Mouse (Mus musculus) forebrain, embryonic 16.5 days (tissue): ENCODE data around the gene Arfgef3. TPM values are rescaled to one million over a fixed set of nuclear protein-coding genes. Genes with fewer than 3 reads are reported as not detected.

Experiments used
- ATAC-seq: fragments of 200-750 bp; cut with Nextera tagmentation; 2 replicates; pipeline ENCODE4 v1.8.0; 2017; ENCODE audit warnings: mild to moderate bottlenecking, moderate library complexity
- H3K27ac ChIP-seq: fragments of 300-500 bp; sonication (generic); 2 replicates; pipeline ENCODE4 v1.5.1; 2014; ENCODE audit warnings: low read length, control low read depth
- H3K27me3 ChIP-seq: fragments of 300-500 bp; sonication (generic); replicated peaks from 2 replicates; pipeline ENCODE4 v1.6.1; 2014; ENCODE audit warnings: low read length; ENCODE audit not compliant: control insufficient read depth, insufficient read depth
- H3K36me3 ChIP-seq: fragments of 300-500 bp; sonication (generic); 2 replicates; pipeline ENCODE4 v1.6.1; 2014; ENCODE audit not compliant: control insufficient read depth, insufficient read depth
- H3K4me1 ChIP-seq: fragments of 300-500 bp; sonication (generic); replicated peaks from 2 replicates; pipeline ENCODE4 v1.6.1; 2014; ENCODE audit warnings: low read length; ENCODE audit not compliant: control insufficient read depth, insufficient read depth
- H3K4me2 ChIP-seq: fragments of 300-500 bp; sonication (generic); 2 replicates; pipeline ENCODE4 v1.6.1; 2014; ENCODE audit warnings: mild to moderate bottlenecking, low read length, control low read depth
- H3K4me3 ChIP-seq: fragments of 300-500 bp; sonication (generic); replicated peaks from 2 replicates; pipeline ENCODE4 v1.5.1; 2014; ENCODE audit warnings: mild to moderate bottlenecking, low read length, control low read depth
- H3K9ac ChIP-seq: fragments of 300-500 bp; sonication (generic); replicated peaks from 2 replicates; pipeline ENCODE4 v1.6.1; 2014; ENCODE audit warnings: low read depth, low read length, control low read depth
- H3K9me3 ChIP-seq: fragments of 300-500 bp; sonication (generic); 2 replicates; pipeline ENCODE4 v1.6.1; 2016; ENCODE audit warnings: low read length; ENCODE audit not compliant: control insufficient read depth
- WGBS: fragments of 180-500 bp; shearing (Covaris S2); extraction: QIAGEN DNeasy Blood & Tissue Kit; methylation state at CpG from one replicate; pipeline ENCODE4 v1.1.7; 2014; 5-methylcytosine and 5-hydroxymethylcytosine counted together
- polyA plus RNA-seq: library from polyadenylated mRNA; unstranded; fragments of >200 nt; fragmentation: Nextera tagmentation; extraction: Ambion mirVana; gene quantifications from 2 replicates; pipeline ENCODE4 v1.2.1, GENCODE M21; 2015

Gene Arfgef3
- 6.6 and 7.8 TPM in 2 replicates for polyA plus RNA-seq

DNA sequence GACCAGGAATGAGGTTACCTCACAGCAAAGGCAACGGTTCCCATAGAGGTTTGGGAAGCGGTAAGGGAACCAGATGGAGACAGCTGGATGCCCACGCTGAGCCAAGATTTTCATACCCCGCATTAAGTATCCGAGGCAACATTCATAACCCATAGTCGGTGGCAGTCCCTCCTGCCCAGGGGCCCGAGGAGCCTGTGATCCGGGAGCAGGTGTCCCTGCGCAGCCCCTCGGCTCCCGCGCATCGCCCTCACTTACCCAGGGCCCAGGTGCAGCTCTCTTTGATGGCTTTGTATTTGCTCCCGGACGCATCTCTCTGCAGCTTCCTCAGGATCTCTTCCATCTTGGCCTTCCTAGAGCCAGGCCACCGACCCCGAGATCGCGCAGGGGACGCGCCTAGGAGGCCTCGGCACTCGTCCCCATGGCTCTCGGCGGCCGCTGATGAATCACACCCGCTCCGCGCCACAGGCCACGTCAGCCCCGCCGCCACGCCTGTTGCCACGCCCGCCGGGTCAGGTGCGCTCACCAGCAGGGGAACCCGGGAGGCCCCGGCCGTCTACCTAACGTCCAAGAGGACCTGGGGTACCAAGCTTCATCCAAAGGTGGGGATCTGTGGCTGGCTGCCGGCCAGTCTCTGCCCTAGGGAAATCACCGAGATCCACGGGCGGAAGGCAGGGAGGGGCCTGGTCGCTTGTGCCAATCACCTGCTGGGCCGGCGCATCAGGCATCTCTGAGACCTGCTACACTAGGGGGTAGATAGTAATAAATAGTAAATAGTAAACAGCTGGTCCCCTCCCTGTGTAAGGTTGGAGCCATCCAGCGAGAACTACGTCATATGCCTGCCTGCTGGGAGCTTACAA lies at the start of gene Arfgef3:
Gene Arfgef3 (minus strand): TSS at position 664 of the 857 bp plus-strand sequence.
- Histone ChIP-seq H3K9me3 (no peaks in the 10 kb centered on the region), H3K4me1 (no peaks in the 10 kb centered on the region; the same call in 1 of the 2 replicates), H3K4me2 (peak within 1 kb of the TSS; percentile 85), H3K9ac (peak within 1 kb of the TSS; percentile 92), H3K27ac (peak within 1 kb of the TSS; percentile 87), H3K27me3 (no peaks in the 10 kb centered on the region), H3K4me3 (peak within 1 kb of the TSS; percentile 82), H3K36me3 (no peaks in the 10 kb centered on the region)
- WGBS = 1% methylated on average over 50 of the region's 50 CpGs
- peak; percentile 84 for ATAC-seq

DNA sequence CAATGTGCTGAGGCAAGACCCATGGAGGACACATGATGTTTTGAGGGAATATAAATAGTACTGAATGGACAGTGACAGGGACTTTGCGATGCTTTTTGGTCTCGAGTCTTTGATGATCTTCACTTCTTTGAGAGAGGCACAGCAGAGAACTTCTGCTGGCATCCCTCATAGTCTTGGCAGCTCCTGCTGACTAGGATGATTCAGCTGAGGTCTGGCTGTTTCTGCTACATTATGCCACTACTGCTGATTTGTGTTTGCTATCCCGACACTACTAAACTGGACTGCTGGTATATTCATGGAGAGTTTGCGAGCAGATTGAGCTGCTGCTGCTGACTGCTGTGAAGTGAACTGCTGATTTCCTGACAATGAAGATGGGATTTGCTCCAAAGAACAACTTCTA lies 46.3 kb upstream of the Arfgef3 start:
- Histone ChIP-seq H3K9me3 (no peaks in the 10 kb centered on the region), H3K4me3 (no peak overlapping the region), H3K36me3 (no peaks in the 10 kb centered on the region), H3K27ac (no peak overlapping the region), H3K4me2 (no peak overlapping the region), H3K9ac (no peak overlapping the region), H3K27me3 (no peaks in the 10 kb centered on the region), H3K4me1 (no peaks in the 10 kb centered on the region)
- ATAC-seq = no peak
- WGBS = 79% methylated on average over 4 of the region's 4 CpGs

DNA sequence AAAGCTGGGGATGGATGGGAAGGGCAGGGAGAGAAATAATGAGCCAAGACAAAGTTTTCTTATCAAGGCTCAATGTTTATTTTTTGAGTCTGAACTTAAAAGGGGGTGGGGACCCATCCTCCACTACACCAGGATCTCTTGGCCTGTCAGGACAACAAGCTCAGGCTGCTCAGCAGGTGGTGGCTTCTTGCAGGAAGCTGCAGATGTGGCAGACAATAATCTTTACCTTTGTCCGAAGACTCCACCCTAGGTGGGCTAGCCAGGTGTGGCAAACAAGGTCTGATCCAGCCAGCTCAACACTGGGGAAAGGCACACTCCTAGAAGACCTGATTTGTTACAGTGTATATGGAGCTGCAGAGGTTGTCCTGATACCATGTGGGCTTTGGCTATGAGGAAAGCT lies 44.9 kb upstream of the Arfgef3 start:
- Histone ChIP-seq H3K27ac (no peak overlapping the region), H3K36me3 (no peaks in the 10 kb centered on the region), H3K27me3 (no peaks in the 10 kb centered on the region), H3K4me1 (no peaks in the 10 kb centered on the region), H3K4me3 (no peak overlapping the region), H3K4me2 (no peak overlapping the region), H3K9me3 (no peaks in the 10 kb centered on the region), H3K9ac (no peak overlapping the region)
- WGBS = 83% methylated on average over 1 of the region's 1 CpGs
- ATAC-seq = no peak

DNA sequence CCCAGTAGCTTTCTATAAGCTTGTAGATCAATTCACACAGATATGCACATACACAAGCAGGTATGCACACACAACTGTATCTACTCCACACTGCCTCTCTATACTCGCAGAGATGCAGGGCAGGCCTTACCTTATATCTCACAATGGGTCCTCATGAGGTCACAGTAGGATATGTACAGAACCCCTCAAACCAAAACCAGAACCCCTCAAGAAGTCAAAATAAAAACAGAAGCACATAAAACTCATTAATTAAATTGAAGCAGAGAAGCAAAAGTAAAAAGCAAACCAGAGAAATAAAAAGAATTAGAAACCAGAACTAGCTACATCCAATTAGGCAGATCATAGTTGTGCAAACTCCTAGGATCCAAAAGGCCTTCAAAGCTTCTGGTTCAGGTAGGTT lies 42.9 kb upstream of the Arfgef3 start, which contains the start of gene Gm4922:
Gene Gm4922 (minus strand): TSS at position 101 of the 400 bp plus-strand sequence.
- no peak within 1 kb of the TSS for H3K27ac ChIP-seq
- H3K9me3 ChIP-seq = no peaks in the 10 kb centered on the region
- no peak within 1 kb of the TSS for H3K9ac ChIP-seq
- no peak within 1 kb of the TSS for H3K4me2 ChIP-seq
- no peaks in the 10 kb centered on the region for H3K4me1 ChIP-seq
- no peaks in the 10 kb centered on the region for H3K27me3 ChIP-seq
- 82% methylated on average over 1 of the region's 1 CpGs for WGBS
- no peaks in the 10 kb centered on the region for H3K36me3 ChIP-seq
- no peak for ATAC-seq
- no peak within 1 kb of the TSS for H3K4me3 ChIP-seq

DNA sequence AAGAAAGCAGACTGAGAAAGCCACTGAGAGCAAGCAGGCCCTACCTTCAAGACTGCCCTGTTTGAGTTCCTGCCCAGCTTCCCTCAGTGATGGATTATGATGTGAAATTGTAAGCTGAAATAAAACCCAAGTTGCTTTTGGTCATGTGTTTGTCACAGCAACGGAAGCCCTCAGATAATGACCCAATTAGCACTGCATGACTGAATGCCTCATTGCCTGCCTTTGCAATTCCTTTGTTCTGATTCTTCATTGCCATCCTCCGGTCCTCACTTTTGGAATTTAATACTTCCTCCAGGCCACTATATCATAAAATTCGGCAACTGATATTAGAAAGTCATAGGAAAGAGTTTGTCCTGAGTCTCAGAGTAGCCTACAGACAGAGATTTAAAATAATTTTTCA lies 33.8 kb upstream of the Arfgef3 start:
- WGBS = 21% methylated on average over 3 of the region's 3 CpGs
- no peak overlapping the region for H3K27ac ChIP-seq

DNA sequence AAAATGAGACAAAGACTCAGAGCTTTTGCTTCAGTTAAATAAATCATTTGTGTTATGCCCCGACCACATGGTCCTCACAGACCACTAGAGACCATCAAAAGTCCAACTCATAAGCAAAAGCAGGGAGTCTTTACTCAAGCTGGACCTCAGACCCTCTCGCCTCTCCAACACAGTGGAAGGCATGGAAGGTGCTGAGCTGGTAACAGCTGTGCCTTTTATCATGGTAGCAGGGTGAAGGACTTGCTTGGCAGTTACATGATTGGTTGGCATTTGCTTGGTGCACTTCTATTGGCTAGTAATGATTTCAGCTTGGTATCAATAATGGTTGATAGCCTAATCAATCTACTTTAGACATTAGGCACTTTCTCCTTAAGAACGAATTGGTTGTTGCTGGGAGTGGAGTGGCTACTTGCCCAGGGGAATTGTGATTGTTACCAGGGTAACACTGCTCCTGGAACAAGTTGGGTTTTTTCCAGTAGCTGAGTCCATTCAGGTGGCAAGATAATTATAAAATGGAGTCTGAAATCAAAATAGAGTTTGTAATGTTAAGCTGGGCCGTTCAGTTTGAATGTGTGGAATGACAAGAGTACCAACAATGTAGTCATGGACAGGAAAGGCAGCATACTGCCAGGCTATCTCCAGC lies 28.9 kb upstream of the Arfgef3 start:
- Histone ChIP-seq H3K4me1 (no peaks in the 10 kb centered on the region; the same call in 1 of the 2 replicates), H3K9ac (no peak overlapping the region), H3K27ac (no peak overlapping the region), H3K9me3 (no peaks in the 10 kb centered on the region), H3K4me3 (no peak overlapping the region), H3K36me3 (no peaks in the 10 kb centered on the region), H3K27me3 (no peaks in the 10 kb centered on the region), H3K4me2 (no peak overlapping the region)
- peak; percentile 65 for ATAC-seq
- 40% methylated on average over 4 of the region's 4 CpGs for WGBS

More for the DNA sequence above, 33.8 kb upstream of the Arfgef3 start:
- Histone ChIP-seq H3K9me3 (no peaks in the 10 kb centered on the region), H3K27me3 (no peaks in the 10 kb centered on the region), H3K9ac (no peak overlapping the region), H3K4me3 (no peak overlapping the region), H3K4me2 (no peak overlapping the region), H3K36me3 (no peaks in the 10 kb centered on the region), H3K4me1 (no peaks in the 10 kb centered on the region; the same call in 1 of the 2 replicates)
- ATAC-seq = no peak

DNA sequence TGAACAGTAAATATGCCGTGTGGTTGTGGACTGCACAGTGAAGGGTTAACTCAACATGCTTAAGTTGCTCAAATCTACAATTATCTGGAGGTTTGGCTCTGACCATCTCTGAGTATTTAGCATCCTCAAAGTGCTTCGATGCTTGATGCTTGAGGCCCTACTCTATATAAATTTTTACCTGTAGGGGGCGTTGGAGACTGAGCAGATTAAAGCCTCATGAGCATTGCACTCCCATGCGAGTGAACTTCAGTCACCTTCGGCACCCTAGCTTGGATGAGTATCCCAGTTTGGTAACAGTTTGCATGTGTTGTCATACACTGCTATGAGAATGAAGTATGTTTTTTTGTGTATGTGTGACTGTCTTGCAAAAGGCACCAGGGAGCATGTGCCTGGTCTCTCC lies 26.2 kb upstream of the Arfgef3 start:
- Histone ChIP-seq H3K27ac (no peak overlapping the region), H3K4me2 (no peak overlapping the region), H3K36me3 (no peaks in the 10 kb centered on the region), H3K4me3 (no peak overlapping the region), H3K9me3 (no peaks in the 10 kb centered on the region), H3K4me1 (no peaks in the 10 kb centered on the region; the same call in 1 of the 2 replicates), H3K27me3 (no peaks in the 10 kb centered on the region), H3K9ac (no peak overlapping the region)
- no peak for ATAC-seq
- WGBS = 56% methylated on average over 5 of the region's 5 CpGs

DNA sequence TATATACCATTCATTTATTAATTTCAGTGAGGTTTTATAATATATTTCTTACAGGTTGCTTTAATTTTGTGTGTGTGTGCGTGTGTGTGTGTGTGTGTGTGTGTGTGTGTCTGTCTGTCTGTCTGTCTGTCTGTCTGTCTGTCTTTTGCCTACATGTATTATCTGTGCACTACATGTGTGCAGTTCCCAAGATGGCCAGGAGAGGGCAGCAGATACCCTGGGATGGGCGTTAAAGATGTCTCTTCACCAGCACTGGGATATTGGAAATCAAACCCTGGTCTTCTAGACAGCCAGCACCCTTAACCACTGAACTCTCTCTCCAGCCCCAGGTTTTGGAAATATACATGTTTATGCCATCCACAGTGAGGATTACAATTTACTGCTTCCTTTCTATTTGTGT lies 16.5 kb upstream of the Arfgef3 start:
- no peaks in the 10 kb centered on the region for H3K36me3 ChIP-seq
- H3K9me3 ChIP-seq = no peaks in the 10 kb centered on the region
- no peaks in the 10 kb centered on the region for H3K4me1 ChIP-seq
- 44% methylated on average over 2 of the region's 2 CpGs for WGBS
- no peak overlapping the region for H3K4me2 ChIP-seq
- H3K27ac ChIP-seq = no peak overlapping the region
- H3K27me3 ChIP-seq = no peaks in the 10 kb centered on the region
- no peak overlapping the region for H3K4me3 ChIP-seq
- no peak overlapping the region for H3K9ac ChIP-seq
- no peak for ATAC-seq

DNA sequence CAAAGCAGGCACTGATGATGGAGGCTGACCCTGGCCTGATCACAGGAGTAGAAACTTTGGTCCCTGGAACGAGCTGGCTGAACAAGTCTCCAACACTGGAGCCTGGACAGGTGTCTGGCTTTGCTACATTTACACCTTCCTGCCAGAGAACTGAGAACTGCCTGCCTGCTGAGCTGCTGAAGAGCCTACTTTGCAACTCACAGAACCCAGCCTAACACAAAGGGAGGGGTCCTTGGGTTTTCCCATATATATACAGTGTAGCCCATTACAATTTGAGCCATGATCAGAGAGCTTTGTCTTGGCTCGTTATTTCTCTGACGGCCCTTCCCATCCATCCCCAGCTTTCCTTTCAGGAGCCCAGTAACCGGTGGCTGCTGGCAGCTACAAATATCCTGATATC lies 6.3 kb upstream of the Arfgef3 start:
- Histone ChIP-seq H3K9ac (no peak overlapping the region), H3K4me2 (no peak overlapping the region), H3K36me3 (no peaks in the 10 kb centered on the region), H3K27ac (no peak overlapping the region), H3K27me3 (no peaks in the 10 kb centered on the region), H3K9me3 (no peaks in the 10 kb centered on the region), H3K4me3 (no peak overlapping the region), H3K4me1 (no peaks in the 10 kb centered on the region; the same call in 1 of the 2 replicates)
- ATAC-seq = no peak
- 70% methylated on average over 4 of the region's 4 CpGs for WGBS
